Mouse (Mus musculus): Measurements from ENCODE around the gene Acvrl1.
"Not testable (repeated sequence)": the region's sequence is repeated elsewhere in the genome, so short reads cannot be mapped to it uniquely, and the experiment has no call there.

Gene Acvrl1

DNA sequence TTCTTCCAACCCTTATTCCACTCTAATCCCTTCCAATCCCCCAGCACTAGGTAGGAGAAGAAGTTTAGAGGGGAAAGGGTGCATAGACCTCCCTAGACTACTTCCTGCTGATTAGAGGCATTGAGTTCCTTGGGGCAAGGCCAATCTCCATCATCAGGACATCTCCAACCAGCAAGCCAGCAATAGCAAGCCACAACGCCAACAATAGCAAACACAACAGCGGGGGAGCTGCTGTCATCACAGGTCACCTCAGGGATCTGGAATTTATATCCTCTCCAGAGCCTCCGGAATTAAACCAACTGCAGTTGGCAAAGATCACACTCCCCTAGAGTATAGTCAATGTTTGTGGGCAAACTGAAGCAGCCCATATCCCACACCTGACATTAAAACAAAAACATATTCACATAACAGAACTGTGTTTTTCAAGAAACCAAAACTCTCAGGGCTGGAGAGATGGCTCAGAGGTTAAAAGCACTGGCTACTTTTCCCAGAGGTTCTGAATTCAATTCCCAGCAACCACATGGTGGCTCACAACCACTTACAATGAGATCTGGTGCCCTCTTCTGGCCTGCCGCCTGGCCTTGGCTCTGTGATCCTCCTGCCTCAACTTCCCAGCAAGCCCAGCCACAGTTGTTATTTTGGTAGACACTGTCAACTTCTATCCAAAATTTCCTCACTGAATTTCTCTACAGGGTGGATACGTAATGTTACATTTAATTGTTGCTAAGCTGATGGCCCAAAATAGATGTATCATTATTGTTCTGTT, 20.2 kb upstream of the Acvrl1 start:
- no peak for DNase-seq (ENCODE audit: low spot score in 2 of 2)

DNA sequence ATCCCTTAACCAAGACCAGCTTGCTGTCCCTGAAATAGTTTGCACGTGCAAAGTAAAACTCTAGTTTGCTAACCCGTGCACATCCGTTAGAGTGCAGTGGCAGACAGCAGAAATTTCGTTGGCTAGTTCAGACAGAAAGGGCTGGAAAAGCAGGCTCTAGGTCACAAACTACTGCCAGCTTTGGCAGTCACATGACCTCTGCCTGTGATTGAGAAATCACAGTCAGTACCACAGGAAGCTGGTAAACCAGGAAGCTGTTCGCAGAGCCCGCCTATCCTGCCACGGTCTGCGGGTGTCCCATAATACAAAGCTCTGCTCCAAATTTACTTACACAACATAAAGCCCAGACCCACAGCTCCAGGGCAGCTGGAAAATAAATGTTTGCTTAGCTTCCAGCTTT, 15.1 kb upstream of the Acvrl1 start:
- no peak for DNase-seq (ENCODE audit: low spot score in 2 of 2)

DNA sequence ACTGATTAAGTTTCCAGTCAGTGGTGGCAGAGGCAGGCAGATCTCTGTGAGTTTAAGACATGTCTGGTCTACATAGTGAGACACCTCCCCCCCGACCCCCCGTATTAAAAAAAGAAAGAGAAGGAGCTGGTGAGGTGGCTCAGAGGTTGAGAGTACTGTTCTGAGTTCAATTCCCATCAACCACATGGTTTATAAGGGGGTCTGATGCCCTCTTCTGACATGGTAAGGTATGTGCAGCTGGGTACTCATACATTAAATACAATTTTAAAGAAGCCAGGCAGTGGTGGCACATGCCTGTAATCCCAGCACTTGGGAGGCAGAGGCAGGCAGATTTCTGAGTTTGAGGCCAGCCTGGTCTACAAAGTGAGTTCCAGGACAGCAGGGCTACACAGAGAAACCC, 14.5 kb upstream of the Acvrl1 start:
- not testable (repeated sequence) for DNase-seq (ENCODE audit: low spot score in 2 of 2)

DNA sequence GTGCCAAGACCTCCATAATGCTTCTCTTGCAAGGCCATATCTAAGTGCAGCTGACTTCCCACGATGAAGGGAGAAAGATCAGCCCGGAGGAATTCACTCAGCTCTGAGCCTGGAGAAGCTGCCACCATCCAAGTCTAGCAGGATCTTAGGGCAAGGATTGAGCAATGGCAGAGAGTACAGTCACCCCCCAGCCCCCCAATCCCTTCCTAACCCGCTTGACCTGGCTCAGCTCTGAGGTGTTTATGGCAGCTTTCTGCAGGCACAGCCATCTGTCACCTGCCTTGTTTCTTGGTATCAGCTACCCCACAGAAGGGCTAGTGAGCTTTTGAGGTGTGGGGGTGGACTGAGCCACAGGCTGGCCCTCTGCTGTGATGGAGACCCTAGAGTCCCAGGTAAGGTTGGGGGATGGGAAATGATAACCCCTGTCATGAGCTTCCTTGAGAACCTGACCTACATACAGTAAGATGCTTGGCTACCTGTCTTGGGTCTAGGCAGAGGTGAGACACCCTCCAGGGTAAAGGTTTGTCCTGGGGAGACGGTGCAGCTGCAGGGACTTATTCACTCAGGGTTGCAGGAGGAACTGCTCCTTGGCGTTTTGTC, 12.7 kb upstream of the Acvrl1 start, which contains the start of gene Ankrd33:
Gene Ankrd33, plus strand, starts transcription at position 245 of the 600 bp plus-strand sequence.
- no peak for DNase-seq (ENCODE audit: low spot score in 2 of 2)

DNA sequence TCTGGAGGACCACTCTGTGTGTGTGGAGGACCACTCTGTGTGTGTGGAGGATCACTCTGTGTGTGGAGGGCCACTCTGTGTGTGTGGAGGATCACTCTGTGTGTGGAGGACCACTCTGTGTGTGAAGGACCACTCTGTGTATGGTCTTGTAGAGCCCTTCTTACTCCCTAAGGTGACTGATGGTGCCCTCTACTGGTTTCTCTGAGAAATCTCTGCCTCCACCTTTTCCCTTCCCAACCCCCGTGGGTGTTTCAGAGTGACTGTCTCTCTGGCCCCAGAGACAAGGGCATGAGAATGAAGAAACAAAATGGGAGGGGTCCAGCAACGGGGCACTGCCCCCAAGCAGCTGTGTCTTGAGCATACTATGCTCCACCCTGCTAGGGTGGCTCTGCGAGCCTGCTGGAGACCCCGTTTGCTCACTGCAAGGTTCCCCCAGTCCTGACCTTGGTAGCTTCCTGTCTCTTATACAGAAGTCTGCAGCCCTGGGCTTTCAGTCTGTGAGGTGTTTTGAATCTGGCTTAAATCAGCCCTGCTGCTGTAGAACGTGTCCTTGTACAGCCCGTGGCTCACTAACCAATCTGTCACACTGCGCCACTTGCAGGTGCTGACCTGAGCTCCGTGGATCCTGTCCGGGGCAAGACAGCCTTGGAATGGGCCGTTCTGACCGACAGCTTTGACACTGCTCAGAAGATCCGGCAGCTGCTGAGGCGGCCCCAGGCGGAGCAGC, 9.8 kb upstream of the Acvrl1 start:
- no peak for DNase-seq (ENCODE audit: low spot score in 2 of 2)

DNA sequence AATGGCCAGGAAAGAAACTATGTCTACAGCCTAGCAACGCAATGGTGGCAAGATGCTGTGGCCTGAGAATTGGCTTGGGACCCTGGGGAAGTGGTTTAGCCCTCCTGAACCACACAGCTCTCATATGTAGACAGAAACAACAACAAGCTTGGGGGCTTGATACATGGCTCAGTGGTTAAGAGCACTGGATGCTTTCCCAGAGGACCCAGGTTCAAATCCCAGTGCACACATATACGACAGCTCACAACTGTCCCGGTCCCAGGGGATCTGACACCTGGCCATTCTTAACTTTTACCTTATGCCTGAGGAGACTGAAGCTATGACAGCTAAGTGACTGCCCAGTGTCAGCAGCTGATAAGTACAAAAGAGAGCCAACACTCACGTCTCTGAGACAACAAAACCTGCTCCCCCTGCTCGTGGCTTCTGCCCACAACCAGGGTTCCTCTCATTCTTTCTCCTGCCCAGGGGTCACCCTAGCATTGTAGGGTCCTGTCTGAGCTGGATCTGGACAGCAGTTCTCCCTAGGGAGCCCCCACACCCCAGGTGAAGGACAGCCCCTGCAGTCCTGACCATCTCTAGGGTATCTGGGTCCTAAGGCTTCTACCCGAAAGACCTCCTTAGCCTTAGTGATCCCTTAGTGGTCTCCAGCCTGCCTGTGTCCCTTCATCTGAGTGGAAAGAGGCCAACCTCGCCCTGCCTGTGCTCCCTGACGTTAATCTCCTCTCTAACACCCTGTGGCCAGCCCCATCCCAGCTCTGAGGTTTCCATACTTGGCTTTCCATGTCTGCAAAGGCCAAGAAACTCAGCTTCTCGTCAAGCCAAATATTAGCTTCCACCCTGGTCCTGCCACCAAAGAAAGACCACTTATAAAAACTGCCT, 6.7 kb upstream of the Acvrl1 start:
- no peak for DNase-seq (ENCODE audit: low spot score in 2 of 2)

DNA sequence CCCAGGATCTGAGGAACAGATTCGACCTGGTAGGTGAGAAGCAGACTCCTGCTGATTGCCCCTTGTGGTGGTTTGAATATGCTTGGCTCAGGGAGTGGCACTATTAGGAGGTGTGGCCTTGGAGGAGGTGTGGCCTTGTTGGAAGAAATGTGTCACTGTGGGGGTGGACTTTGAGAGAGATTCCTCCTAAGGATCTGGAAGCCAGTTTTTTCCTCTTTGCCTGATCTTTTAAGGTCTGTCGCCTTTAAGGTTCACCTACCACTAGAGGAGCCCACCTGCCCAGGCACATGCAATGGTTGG, 6.1 kb upstream of the Acvrl1 start:
- DNase-seq (ENCODE audit: low spot score in 2 of 2): no peak

DNA sequence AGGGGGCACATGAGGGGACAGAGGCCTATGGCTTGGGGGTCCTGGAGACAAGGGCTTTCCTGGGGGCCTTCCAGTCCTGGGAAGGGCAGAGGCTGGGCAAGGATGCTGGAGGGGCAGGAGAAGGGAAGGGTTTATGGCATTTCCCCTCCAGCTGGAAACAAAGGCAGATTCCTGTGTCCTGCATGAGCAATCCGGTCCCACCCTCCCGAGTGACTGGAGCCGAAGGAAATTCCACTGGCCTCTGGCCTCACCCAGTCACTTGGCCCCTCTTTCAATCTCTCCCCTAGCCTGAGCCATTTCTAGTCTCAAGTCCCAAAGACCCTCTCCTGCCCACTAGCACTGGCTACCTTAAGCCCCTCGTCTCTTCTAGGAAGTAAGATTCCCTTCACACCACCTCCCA, 5.1 kb upstream of the Acvrl1 start:
- DNase-seq (ENCODE audit: low spot score in 2 of 2): no peak

DNA sequence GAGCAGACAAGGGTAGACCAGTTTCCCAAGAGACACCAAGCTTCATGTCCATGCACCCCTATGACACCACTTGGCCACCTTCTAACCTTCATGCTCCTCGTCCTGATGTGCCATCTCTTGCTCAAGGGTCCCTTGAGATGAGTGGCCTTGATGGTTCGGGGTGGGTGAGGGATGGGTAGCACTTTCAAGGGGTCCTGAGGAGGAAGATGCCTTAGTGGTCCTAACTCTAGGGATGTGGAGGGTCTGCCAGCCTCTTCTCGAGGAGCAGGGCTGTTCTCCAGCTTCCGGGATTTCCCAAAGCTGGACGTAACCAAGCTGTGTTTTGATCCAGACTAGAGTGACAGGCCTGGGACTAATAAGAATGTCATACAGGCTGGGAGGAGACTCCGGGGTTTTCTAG, 2.8 kb upstream of the Acvrl1 start:
- DNase-seq (ENCODE audit: low spot score in 2 of 2): no peak

DNA sequence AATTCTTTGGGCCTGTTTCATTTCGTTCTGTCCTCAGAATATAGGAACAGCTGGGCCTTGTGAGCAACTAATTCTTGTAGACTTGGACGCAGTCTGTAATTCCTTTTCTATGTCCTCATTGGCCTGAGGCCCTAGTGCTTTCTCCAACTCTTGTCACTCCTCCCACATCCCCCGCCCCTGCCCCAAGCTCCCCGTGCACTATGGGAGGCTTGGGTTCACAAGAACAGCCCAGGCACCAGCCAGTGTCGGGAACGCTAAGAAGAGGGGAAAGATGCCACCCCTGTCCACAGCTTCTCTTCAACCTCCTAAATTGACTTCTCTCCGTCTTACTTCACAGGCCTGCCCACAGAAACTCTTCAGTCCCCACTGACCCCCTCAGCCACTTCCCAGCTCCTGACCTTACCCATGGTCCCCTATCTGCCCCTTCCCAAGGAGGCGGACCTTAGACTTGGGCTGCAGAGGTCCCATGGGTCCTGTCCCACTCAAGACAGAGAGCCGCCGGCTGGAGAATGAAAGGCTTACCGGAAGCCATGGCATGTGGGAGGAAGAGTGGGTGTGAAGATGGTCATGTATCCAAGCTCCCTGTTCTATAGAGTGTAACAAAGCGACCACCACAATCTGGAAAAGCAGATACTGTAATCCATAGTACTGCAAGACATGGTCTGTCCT, 1.3 kb upstream of the Acvrl1 start:
- DNase-seq (ENCODE audit: low spot score in 2 of 2): no peak

DNA sequence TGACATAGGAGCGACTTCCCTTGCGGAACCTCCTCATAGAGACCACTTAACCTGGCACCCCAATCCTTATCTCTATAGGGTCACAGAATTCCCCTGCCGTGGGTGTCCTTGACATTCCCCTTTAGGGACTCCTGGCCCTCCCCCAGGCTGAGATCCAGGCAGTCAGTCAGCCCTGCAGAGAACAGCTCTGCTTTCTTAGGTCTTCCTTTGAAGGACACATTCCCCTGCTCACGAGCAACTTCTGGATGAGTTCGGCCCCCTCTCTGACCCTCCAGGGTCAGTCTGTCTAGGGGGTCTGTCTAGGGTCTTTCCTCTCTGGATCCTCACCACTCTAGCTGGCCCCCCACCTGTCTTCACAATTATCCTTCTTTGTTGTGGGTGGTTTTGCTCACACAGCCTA, 1.1 kb downstream of the Acvrl1 start:
- DNase-seq (ENCODE audit: low spot score in 2 of 2): no peak

DNA sequence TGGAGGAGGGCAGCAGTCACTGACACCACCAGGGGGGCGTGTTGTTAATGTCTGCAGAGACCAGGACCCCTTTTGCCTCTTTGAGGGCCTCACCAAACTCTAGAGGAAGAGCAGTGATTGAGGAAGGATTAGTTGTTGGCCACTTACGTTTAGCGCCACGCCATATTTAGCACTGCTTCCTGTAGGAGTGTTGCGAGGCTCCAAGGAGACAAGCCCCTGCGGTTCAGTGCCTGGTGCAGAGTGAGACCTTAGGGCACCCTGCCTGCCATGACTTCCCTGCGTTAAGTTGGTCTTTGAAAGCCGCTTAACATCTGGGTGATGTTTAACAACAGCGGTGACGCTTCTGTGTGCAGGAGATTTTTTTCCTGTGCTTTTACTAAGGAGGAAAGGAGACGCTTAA, 3.2 kb downstream of the Acvrl1 start:
- DNase-seq (ENCODE audit: low spot score in 2 of 2): no peak

DNA sequence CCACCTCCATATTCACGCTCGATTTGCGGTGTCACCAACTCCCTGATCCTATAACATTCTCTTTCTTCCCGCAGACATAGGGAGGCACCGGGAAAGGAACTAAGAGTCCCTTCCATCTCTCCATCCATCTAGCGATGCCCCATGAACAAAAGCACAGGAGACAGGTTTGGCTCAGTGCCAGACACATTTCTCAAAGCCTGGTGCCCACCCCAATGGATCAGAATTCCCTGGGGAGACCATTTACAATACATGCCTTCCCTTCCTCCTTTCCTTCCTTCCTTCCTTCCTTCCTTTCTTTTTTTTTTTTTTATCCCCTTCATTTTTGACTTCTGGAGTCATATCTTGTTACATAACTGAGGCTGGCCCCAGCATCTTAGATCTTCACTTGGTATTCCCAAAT, 3.7 kb downstream of the Acvrl1 start:
- no peak for DNase-seq (ENCODE audit: low spot score in 2 of 2)

DNA sequence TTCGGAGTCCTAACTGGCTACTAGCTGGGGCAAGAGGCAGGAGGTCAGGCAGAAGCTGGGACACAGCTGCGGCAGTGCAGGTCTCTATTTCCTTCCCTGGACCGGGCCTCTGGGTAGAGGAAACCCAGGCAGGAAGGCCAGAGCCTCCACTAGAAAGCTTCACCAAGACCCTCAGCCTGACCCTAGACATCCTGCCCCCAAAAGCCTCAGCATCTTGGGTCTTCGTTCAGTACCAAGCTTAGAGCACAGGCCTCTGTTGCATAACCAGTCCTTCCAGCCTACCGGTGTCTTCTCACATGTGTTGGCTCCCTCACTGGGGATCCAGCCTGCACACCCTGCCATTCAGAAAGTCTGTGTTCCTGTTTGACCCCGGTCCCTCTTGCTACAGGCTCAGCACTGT, 4.4 kb downstream of the Acvrl1 start:
- DNase-seq (ENCODE audit: low spot score in 2 of 2): no peak

DNA sequence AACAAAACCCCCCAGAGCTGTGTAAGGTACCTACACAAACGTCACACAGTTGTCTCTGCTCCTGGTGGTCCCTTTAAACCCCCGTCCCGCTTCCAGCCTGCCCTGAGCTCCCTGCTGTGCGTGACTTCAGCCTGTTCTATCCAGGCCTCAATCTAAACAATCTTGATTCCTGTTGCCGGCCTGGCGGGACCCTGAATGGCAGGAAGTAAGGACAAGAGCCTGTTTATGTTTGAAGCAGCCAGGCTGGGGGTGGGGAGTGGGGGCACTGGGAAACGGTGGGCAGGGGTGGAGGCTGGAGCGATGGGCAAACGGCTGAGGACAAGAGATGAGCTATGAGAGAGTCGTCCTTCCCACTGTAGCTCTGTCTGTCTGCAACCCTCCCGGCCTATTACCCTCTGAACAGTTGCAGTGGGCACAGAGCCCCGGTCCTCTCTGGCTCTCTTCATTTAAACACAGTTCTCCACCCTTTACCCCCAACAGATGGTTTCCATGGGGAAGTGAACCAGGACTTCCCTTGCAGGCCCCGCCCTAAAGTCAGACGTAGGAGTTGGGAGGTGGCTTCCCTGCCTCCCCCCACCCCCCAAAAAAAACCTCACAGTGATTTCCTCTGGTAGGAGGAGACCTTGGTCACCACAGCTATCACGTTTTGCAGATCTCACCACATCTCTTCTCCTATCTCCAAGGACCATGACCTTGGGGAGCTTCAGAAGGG, 5.8 kb downstream of the Acvrl1 start:
- DNase-seq (ENCODE audit: low spot score in 2 of 2): no peak

DNA sequence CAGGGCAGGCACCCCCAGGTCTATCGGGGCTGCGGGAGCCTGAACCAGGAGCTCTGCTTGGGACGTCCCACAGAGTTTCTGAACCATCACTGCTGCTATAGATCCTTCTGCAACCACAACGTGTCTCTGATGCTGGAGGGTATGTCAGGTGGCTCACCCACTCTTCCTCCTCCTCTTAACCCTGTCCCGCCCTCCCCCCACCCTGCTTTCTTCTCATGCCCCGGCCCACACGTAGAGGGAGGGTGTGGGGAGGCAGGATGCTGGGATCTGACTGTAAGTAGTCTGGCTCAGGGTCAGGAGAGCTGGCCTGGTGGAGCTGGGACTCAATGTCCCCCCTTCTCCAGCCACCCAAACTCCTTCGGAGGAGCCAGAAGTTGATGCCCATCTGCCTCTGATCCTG, 7.1 kb downstream of the Acvrl1 start:
- DNase-seq (ENCODE audit: low spot score in 2 of 2): no peak

DNA sequence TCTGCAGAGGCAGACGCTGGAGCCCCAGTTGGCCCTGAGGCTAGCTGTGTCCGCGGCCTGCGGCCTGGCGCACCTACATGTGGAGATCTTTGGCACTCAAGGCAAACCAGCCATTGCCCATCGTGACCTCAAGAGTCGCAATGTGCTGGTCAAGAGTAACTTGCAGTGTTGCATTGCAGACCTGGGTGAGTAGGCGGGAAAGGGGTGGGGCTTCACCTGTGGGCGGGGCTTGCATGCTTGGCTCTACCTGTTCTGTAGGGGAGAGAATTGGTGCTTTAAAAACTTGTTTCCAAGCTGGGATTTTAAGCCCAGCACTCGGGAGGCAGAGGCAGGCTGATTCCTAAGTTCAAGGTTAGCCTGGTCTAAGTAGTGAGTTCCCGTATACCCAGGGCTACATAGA, 9.1 kb downstream of the Acvrl1 start:
- no peak for DNase-seq (ENCODE audit: low spot score in 2 of 2)

DNA sequence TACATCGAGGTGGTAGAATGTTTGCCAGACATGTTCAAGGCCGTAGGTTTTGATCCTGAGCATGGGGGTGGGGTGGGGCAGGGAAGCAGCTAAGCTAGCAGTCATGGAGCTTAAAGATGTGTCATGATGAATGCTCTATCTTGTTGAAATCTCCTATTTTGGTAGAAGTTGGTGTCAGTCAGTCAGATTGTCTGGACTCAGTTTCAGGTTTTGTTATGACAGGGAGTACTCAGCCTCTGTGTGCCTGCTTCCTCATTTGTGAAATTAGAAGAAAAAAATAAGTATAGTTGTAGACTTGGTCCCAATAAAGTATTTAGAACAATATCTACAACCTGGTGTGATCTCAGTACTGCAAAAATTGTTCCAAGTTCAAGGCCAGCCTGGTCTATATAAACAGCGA, 10.4 kb downstream of the Acvrl1 start:
- no peak for DNase-seq (ENCODE audit: low spot score in 2 of 2)

DNA sequence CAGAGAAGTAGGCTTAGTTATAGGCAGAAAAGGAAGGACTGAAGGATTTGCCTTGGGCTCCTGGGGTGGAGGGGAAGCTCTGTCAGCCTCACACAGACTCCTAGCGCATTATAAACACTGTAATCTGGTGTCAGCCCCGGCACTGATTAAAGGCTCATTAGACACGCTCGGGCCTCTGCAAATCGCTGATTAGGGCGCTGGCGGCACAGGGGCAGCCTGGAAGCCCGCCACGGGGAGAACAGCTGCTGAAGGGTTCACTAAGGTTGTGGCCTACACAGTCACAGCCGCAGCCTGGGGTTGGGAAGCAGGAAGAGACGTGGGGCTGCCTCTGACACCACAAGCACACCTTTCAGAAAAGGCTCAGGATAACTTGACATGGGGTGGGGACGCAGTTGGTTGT, 11.6 kb downstream of the Acvrl1 start:
- DNase-seq (ENCODE audit: low spot score in 2 of 2): no peak

DNA sequence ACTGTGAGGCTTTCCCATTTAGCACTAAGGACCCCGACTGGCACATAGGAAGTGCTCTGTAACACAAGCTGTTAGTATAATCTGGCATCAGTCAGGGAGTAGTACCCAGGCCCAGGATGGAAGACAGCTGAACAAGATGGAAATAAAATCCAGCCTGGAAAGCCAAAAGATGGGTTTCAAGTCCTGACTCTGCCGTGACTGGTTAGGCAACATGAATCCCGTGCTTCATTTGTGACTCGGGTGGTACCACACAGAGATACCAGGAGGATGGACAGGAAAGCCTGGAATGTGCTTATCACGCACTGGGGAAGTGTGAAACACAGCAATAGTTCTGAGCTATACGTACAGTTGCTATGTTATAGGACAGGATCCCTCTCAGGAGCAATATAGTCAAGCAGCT, 12.3 kb downstream of the Acvrl1 start:
- no peak for DNase-seq (ENCODE audit: low spot score in 2 of 2)

DNA sequence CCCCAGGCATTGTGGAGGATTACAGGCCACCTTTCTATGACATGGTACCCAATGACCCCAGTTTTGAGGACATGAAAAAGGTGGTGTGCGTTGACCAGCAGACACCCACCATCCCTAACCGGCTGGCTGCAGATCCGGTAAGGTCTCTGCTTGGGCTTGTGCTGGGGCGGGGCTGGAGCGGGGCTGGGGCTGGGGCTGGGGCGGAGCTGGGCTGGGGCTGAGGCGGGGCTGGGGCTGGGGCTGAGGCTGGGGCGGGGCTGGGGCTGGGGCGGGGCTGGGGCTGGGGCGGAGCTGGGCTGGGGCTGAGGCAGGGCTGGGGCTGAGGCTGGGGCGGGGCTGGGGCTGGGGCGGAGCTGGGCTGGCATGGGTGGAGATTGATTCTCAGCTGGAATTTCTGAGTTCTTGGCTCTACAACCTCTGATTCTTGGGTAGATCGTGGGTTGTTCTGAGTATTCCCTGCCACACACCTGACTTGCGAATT, 12.8 kb downstream of the Acvrl1 start:
- DNase-seq (ENCODE audit: low spot score in 2 of 2): no peak

All from left cerebral cortex, adult 9 months (tissue).